Mouse (Mus musculus) lung, embryonic 14.5 days (tissue): Measurements from ENCODE around the gene Vwa7. TPM values are rescaled to one million over a fixed set of nuclear protein-coding genes. Genes with fewer than 3 reads are reported as not detected.
A peak's percentile ranks its signal among the peaks of the same experiment; 100 is the strongest.

ENCODE experiments used
- ATAC-seq: fragments of 200-750 bp; cut with Nextera tagmentation; 2 replicates; pipeline ENCODE4 v1.8.0; 2017; ENCODE audit warnings: mild to moderate bottlenecking, moderate TSS enrichment, moderate library complexity; ENCODE audit not compliant: insufficient read depth
- DNase-seq: peaks from one replicate; pipeline ENCODE4 v3.0.0-alpha.2; 2015
- H3K27ac ChIP-seq: fragments of 300-500 bp; sonication (generic); 2 replicates; pipeline ENCODE4 v1.5.1; 2014; ENCODE audit warnings: low read depth, mild to moderate bottlenecking, moderate library complexity
- H3K27me3 ChIP-seq: fragments of 300-500 bp; sonication (generic); 2 replicates; pipeline ENCODE4 v1.6.1; 2014; ENCODE audit warnings: low read length, control low read depth; ENCODE audit not compliant: insufficient read depth
- H3K36me3 ChIP-seq: fragments of 300-500 bp; sonication (generic); 2 replicates; pipeline ENCODE4 v1.6.1; 2014; ENCODE audit warnings: control low read depth; ENCODE audit not compliant: insufficient read depth
- H3K4me1 ChIP-seq: fragments of 300-500 bp; sonication (generic); 2 replicates; pipeline ENCODE4 v1.6.1; 2014; ENCODE audit warnings: antibody characterized with exemption, control low read depth; ENCODE audit not compliant: insufficient read depth
- H3K4me2 ChIP-seq: fragments of 300-500 bp; sonication (generic); 2 replicates; pipeline ENCODE4 v1.6.1; 2014; ENCODE audit warnings: mild to moderate bottlenecking
- H3K4me3 ChIP-seq: fragments of 300-500 bp; sonication (generic); 2 replicates; pipeline ENCODE4 v1.5.1; 2014; ENCODE audit warnings: low read depth, low read length
- H3K9ac ChIP-seq: fragments of 300-500 bp; sonication (generic); 2 replicates; pipeline ENCODE4 v1.6.1; 2014
- H3K9me3 ChIP-seq: fragments of 300-500 bp; sonication (generic); 2 replicates; pipeline ENCODE4 v1.6.1; 2016; ENCODE audit warnings: low read depth, low read length, control low read depth
- CTCF ChIP-seq: IDR thresholded peaks from 2 replicates; pipeline ENCODE4 v1.5.1; 2016; ENCODE audit warnings: antibody characterized with exemption, low read depth
- WGBS: fragments of 180-500 bp; shearing (Covaris S2); extraction: QIAGEN DNeasy Blood & Tissue Kit; methylation state at CpG from one replicate; pipeline ENCODE4 v1.1.7; 2014; 5-methylcytosine and 5-hydroxymethylcytosine counted together
- polyA plus RNA-seq: library from polyadenylated mRNA; unstranded; fragments of >200 nt; fragmentation: Nextera tagmentation; extraction: Ambion mirVana; gene quantifications from 2 replicates; pipeline ENCODE4 v1.2.1, GENCODE M21; 2014

Vwa7 gene
- polyA plus RNA-seq, 1 experiment from 2014 or later = 0.47 TPM

- no peak for TF ChIP-seq CTCF
- 74% methylated on average over 7 of the region's 7 CpGs for WGBS
- peak overlapping the region; percentile 99 for H3K4me2 ChIP-seq
- peak overlapping the region; percentile 99 for H3K27ac ChIP-seq
- H3K4me1 ChIP-seq = peaks cover 23% of the 10 kb centered on the region
- H3K4me3 ChIP-seq = peak overlapping the region; percentile 63
- DNase-seq (no peak), ATAC-seq (no peak)
- H3K27me3 ChIP-seq = no peaks in the 10 kb centered on the region
- no peaks in the 10 kb centered on the region for H3K36me3 ChIP-seq
- no peaks in the 10 kb centered on the region for H3K9me3 ChIP-seq
- peak overlapping the region; percentile 94 for H3K9ac ChIP-seq
Measured at GRCm38 (mm10) chr17:35044904-35045806, 28.8 kb downstream of the Vwa7 start.

- Histone ChIP-seq H3K27ac (peak overlapping the region; percentile 99), H3K36me3 (no peaks in the 10 kb centered on the region), H3K9ac (peak overlapping the region; percentile 94), H3K4me3 (peak overlapping the region; percentile 63), H3K27me3 (no peaks in the 10 kb centered on the region), H3K4me1 (peaks cover 23% of the 10 kb centered on the region), H3K4me2 (peak overlapping the region; percentile 99), H3K9me3 (no peaks in the 10 kb centered on the region)
- TF ChIP-seq CTCF = no peak
- DNase-seq = no peak
- WGBS = 3% methylated on average over 48 of the region's 48 CpGs
- peak; percentile 73 for ATAC-seq
Measured at GRCm38 (mm10) chr17:35045807-35046680, 29.7 kb downstream of the Vwa7 start.

GRCm38 (mm10) chr17:35046681-35047455 lies 30.5 kb downstream of the Vwa7 start, which contains the start of gene Msh5:
Msh5 (minus strand) TSS chr17:35046745.
- Histone ChIP-seq H3K4me2 (peak within 1 kb of the TSS; percentile 99), H3K9me3 (no peaks in the 10 kb centered on the region), H3K27ac (peak within 1 kb of the TSS; percentile 99), H3K4me1 (peaks cover 24% of the 10 kb centered on the region), H3K9ac (peak within 1 kb of the TSS; percentile 94), H3K36me3 (no peaks in the 10 kb centered on the region), H3K4me3 (peak within 1 kb of the TSS; percentile 63), H3K27me3 (no peaks in the 10 kb centered on the region)
- ATAC-seq (peak; percentile 94), DNase-seq (peak; percentile 100)
- no peak for TF ChIP-seq CTCF
- 2% methylated on average over 33 of the region's 33 CpGs for WGBS

DNA sequence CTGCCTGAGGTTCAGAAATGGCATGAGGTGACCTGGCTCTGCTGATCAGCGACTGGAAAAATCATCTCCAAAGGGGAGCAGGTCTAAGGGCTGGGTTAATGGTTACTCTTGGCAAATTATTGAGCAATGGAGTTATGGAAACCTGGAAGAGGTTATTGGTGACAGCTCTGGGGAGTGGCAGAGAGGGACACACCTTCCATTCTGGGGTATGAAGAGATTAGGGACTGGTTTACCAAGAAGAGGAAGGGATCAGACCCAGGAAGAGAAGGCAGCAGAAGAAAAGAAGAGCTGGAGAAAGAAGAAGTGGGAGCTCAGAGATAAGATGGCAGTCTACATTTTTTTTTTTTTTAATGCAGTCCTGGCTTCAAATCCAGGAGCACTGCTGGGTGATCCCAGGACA lies 31.3 kb downstream of the Vwa7 start:
- DNase-seq (no peak), ATAC-seq (no peak)
- Histone ChIP-seq H3K9ac (peak overlapping the region; percentile 6; the same call in 1 of the 2 replicates), H3K4me3 (no peak overlapping the region), H3K4me1 (peaks cover 29% of the 10 kb centered on the region), H3K27ac (peak overlapping the region; percentile 99), H3K36me3 (peaks cover 7% of the 10 kb centered on the region), H3K9me3 (no peaks in the 10 kb centered on the region), H3K27me3 (no peaks in the 10 kb centered on the region), H3K4me2 (peak overlapping the region; percentile 99)
- 31% methylated on average over 1 of the region's 1 CpGs for WGBS
- no peak for TF ChIP-seq CTCF

DNA sequence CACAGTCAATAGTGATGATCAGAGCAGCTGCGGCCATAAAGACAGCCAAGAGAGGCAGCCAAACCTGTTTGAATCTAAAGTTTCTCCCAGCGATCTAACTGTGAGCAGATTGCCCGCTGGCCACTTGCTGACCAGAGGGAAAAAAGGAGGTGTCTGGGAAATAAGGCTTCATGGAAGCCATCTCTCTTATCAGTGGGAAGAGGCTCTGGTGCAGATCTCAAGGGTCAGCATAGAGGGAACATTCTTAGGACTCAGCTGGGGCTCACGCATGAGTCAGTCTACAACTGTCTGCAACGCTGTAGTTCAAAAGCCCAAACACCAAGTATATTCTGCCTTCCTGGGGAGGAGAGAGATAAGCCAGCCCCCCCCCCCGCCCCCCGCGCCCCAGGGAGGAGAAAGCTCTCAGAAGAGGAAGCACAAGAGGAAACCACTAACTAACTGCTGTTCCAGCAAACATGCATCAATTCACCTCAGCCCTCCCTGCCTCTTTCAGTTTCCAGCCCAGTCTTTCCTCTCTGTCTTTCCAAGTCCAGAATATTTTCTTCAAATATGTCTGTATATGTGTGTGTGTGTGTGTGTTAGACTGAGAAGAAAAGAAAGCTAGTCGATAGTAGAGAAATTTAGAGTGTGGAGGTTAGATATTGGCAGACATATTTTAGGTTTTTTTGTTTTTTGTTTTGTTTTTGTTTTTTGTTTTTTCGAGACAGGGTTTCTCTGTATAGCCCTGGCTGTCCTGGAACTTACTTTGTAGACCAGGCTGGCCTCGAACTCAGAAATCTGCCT lies 32.0 kb downstream of the Vwa7 start:
- TF ChIP-seq CTCF = no peak
- Histone ChIP-seq H3K4me2 (peak overlapping the region; percentile 99), H3K4me3 (no peak overlapping the region), H3K9me3 (no peaks in the 10 kb centered on the region), H3K27ac (peak overlapping the region; percentile 99), H3K9ac (peak overlapping the region; percentile 6; the same call in 1 of the 2 replicates), H3K4me1 (peaks cover 29% of the 10 kb centered on the region), H3K27me3 (no peaks in the 10 kb centered on the region), H3K36me3 (peaks cover 13% of the 10 kb centered on the region)
- peak; percentile 46 for DNase-seq
- WGBS = 23% methylated on average over 11 of the region's 11 CpGs
- no peak for ATAC-seq

GRCm38 (mm10) chr17:35048932-35049440 lies 32.6 kb downstream of the Vwa7 start:
- Histone ChIP-seq H3K9me3 (no peaks in the 10 kb centered on the region), H3K27me3 (no peaks in the 10 kb centered on the region), H3K36me3 (peaks cover 20% of the 10 kb centered on the region), H3K9ac (no peak overlapping the region), H3K4me2 (peak overlapping the region; percentile 92), H3K4me3 (peak overlapping the region; percentile 54; the same call in 1 of the 2 replicates), H3K4me1 (peaks cover 29% of the 10 kb centered on the region), H3K27ac (peak overlapping the region; percentile 99)
- WGBS = 63% methylated on average over 5 of the region's 5 CpGs
- ATAC-seq (no peak), DNase-seq (no peak)
- TF ChIP-seq CTCF = no peak
